Mouse (Mus musculus): ENCODE results near the gene Il31ra.

Il31ra gene

GRCm38 (mm10) chr13:112505436-112505835 lies 88.7 kb downstream of the Il31ra start:
- no peak for DNase-seq

GRCm38 (mm10) chr13:112503846-112504245 lies 90.3 kb downstream of the Il31ra start:
- no peak for DNase-seq

GRCm38 (mm10) chr13:112500466-112500865 lies 93.7 kb downstream of the Il31ra start:
- DNase-seq: no peak

GRCm38 (mm10) chr13:112500027-112500426 lies 94.1 kb downstream of the Il31ra start:
- DNase-seq: no peak

- DNase-seq: no peak
These were observed 99.6 kb downstream of the Il31ra start for GRCm38 (mm10) chr13:112494590-112494989.

GRCm38 (mm10) chr13:112492285-112492678 lies 101.9 kb downstream of the Il31ra start:
- DNase-seq: no peak

- no peak for DNase-seq
These were observed 102.4 kb downstream of the Il31ra start for GRCm38 (mm10) chr13:112491636-112492284.

GRCm38 (mm10) chr13:112490036-112490435 lies 104.1 kb downstream of the Il31ra start:
- no peak for DNase-seq

- no peak for DNase-seq
These were observed 107.5 kb downstream of the Il31ra start for GRCm38 (mm10) chr13:112486676-112487075.

- no peak for DNase-seq
These were observed 107.9 kb downstream of the Il31ra start for GRCm38 (mm10) chr13:112486236-112486635.

- no peak for DNase-seq
These were observed 111.1 kb downstream of the Il31ra start for GRCm38 (mm10) chr13:112483015-112483414.

- no peak for DNase-seq
These were observed 111.6 kb downstream of the Il31ra start for GRCm38 (mm10) chr13:112482525-112482924.

- DNase-seq: no peak
These were observed 114.2 kb downstream of the Il31ra start for GRCm38 (mm10) chr13:112479926-112480325.

GRCm38 (mm10) chr13:112479032-112479431 lies 115.1 kb downstream of the Il31ra start:
- DNase-seq: no peak

- no peak for DNase-seq
These were observed 120.1 kb downstream of the Il31ra start for GRCm38 (mm10) chr13:112473757-112474755.

GRCm38 (mm10) chr13:112472401-112473023 lies 121.6 kb downstream of the Il31ra start:
- no peak for DNase-seq

- DNase-seq: no peak
These were observed 123.0 kb downstream of the Il31ra start for GRCm38 (mm10) chr13:112471201-112471600.

All from liver (tissue).